In the genomic region with DNA sequence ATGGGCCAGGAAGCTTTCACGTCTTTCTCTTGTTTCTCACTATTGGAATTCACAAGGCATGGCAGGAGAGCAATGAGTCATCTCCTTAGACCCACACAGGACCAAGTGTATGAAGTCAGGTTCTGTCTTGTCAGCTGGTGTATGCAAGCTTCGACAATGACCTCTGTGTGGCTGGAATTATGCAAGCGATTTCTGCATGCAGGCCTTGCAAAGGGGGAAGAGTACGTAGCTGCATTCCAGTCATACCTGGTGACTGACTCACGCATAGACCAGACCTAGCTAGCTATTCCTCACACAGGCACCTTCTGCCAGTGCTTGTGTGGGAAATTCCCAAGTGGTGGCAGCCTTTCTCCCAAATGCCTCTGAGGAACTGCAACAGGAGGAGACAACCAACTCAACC, we compare ENCODE assay signal across 9 mouse cellular contexts. TPM values are rescaled to one million over a fixed set of nuclear protein-coding genes. Genes with fewer than 3 reads are reported as not detected.
DNase-seq lines count a peak whose midpoint lies in the region; ATAC-seq and TF ChIP-seq lines count a peak whose summit lies in the region.
"Had no signal": no experiment of that assay in that cellular context is flagged by ENCODE, and none has a peak within 500 bp of the region (broad histone marks: within the 10 kb centered on the region; RNA-seq: fewer than 3 reads in every experiment).

No protein-coding gene starts in this region.

- H3K36me3 ChIP-seq in liver, embryonic 15.5 days (replicated peaks), result peaks cover 60% of the 10 kb centered on the region
- peaks cover 60% of the 10 kb centered on the region for H3K36me3 ChIP-seq in liver, embryonic 12.5 days
- peaks cover 26% of the 10 kb centered on the region for H3K36me3 ChIP-seq in embryonic facial prominence, embryonic 11.5 days (replicated peaks; ENCODE audit: control insufficient read depth, insufficient read depth, low read depth, low read length)
- peaks cover 42% of the 10 kb centered on the region for H3K36me3 ChIP-seq in intestine, embryonic 15.5 days
- H3K36me3 ChIP-seq in lung, postnatal 0 days (ENCODE audit: insufficient read depth, low read length), result peaks cover 31% of the 10 kb centered on the region

- TF ChIP-seq CTCF in lung, postnatal 0 days (IDR thresholded peaks at IDR 0.05), result no peak

- peak; percentile 86 for TF ChIP-seq EP300 in lung, postnatal 0 days (IDR thresholded peaks at IDR 0.05)

- no peaks in the 10 kb centered on the region for H3K27me3 ChIP-seq in liver, embryonic 15.5 days
- H3K27me3 ChIP-seq in liver, embryonic 12.5 days (replicated peaks), result no peaks in the 10 kb centered on the region
- H3K27me3 ChIP-seq in embryonic facial prominence, embryonic 11.5 days (ENCODE audit: control insufficient read depth, insufficient read depth, low read length), result no peaks in the 10 kb centered on the region
- no peaks in the 10 kb centered on the region for H3K27me3 ChIP-seq in intestine, embryonic 15.5 days (replicated peaks)
- no peaks in the 10 kb centered on the region for H3K27me3 ChIP-seq in lung, postnatal 0 days (replicated peaks; ENCODE audit: insufficient read depth, low read length)

- 44% methylated on average over 5 of the region's 5 CpGs for WGBS in liver, embryonic 15.5 days (ENCODE audit: insufficient replicate concordance)
- WGBS in liver, embryonic 12.5 days (ENCODE audit: insufficient replicate concordance), result 39% methylated on average over 5 of the region's 5 CpGs
- 50% methylated on average over 5 of the region's 5 CpGs for WGBS in embryonic facial prominence, embryonic 11.5 days
- WGBS in intestine, embryonic 15.5 days, result 12% methylated on average over 5 of the region's 5 CpGs
- WGBS in lung, postnatal 0 days, result 21% methylated on average over 5 of the region's 5 CpGs

- H3K9me3 ChIP-seq in liver, embryonic 15.5 days (replicated peaks), result peaks cover 9% of the 10 kb centered on the region; the same call in 1 of the 2 replicates
- peaks cover 11% of the 10 kb centered on the region; the same call in 1 of the 2 replicates for H3K9me3 ChIP-seq in liver, embryonic 12.5 days (replicated peaks)
- H3K9me3 ChIP-seq in embryonic facial prominence, embryonic 11.5 days (replicated peaks; ENCODE audit: control insufficient read depth, low read length), result no peaks in the 10 kb centered on the region; the same call in 1 of the 2 replicates
- 0 out of 2 replicates have a peak, but pooled peaks cover 5% of the 10 kb centered on the region for H3K9me3 ChIP-seq in intestine, embryonic 15.5 days
- peaks cover 9% of the 10 kb centered on the region for H3K9me3 ChIP-seq in lung, postnatal 0 days (ENCODE audit: low read length)

- no peak overlapping the region for H3K4me3 ChIP-seq in liver, embryonic 15.5 days (replicated peaks)
- no peak overlapping the region for H3K4me3 ChIP-seq in liver, embryonic 12.5 days
- H3K4me3 ChIP-seq in embryonic facial prominence, embryonic 11.5 days (ENCODE audit: low read depth, low read length), result no peak overlapping the region
- no peak overlapping the region for H3K4me3 ChIP-seq in intestine, embryonic 15.5 days (replicated peaks)
- H3K4me3 ChIP-seq in lung, postnatal 0 days (ENCODE audit: low read depth, low read length), result no peak overlapping the region
- H3K4me3 ChIP-seq: megakaryocyte, embryonic 14.5 days had no signal

- no peak overlapping the region for H3K27ac ChIP-seq in liver, embryonic 15.5 days (replicated peaks)
- H3K27ac ChIP-seq in liver, embryonic 12.5 days, result no peak overlapping the region
- no peak overlapping the region for H3K27ac ChIP-seq in embryonic facial prominence, embryonic 11.5 days (replicated peaks; ENCODE audit: low read depth, low read length)
- peak overlapping the region; percentile 4; the same call in 1 of the 2 replicates for H3K27ac ChIP-seq in intestine, embryonic 15.5 days
- peak overlapping the region; percentile 72 for H3K27ac ChIP-seq in lung, postnatal 0 days (ENCODE audit: low read length)

- no peak overlapping the region for H3K4me2 ChIP-seq in liver, embryonic 15.5 days
- no peak overlapping the region for H3K4me2 ChIP-seq in liver, embryonic 12.5 days
- no peak overlapping the region for H3K4me2 ChIP-seq in embryonic facial prominence, embryonic 11.5 days (ENCODE audit: low read depth, low read length)
- no peak overlapping the region for H3K4me2 ChIP-seq in intestine, embryonic 15.5 days (replicated peaks)
- no peak overlapping the region for H3K4me2 ChIP-seq in lung, postnatal 0 days (replicated peaks; ENCODE audit: low read depth, low read length)

- DNase-seq in embryonic facial prominence, embryonic 11.5 days (ENCODE audit: low spot score), result peak; percentile 47
- peak; percentile 94 for DNase-seq in lung, postnatal 0 days (ENCODE audit: low spot score)
- DNase-seq in thymus, postnatal 36 days, result no peak
- no peak for DNase-seq in cerebellum, adult 9-11 months

- H3K4me1 ChIP-seq in liver, embryonic 15.5 days (replicated peaks), result 0 out of 2 replicates have a peak, but pooled peaks cover 4% of the 10 kb centered on the region
- H3K4me1 ChIP-seq in liver, embryonic 12.5 days, result no peaks in the 10 kb centered on the region
- H3K4me1 ChIP-seq in embryonic facial prominence, embryonic 11.5 days (ENCODE audit: control insufficient read depth, insufficient read depth, low read length), result no peaks in the 10 kb centered on the region
- no peaks in the 10 kb centered on the region for H3K4me1 ChIP-seq in intestine, embryonic 15.5 days (replicated peaks)
- H3K4me1 ChIP-seq in lung, postnatal 0 days (ENCODE audit: insufficient read depth, low read depth, low read length), result no peaks in the 10 kb centered on the region

- peak; percentile 40; the same call in 1 of the 2 replicates for ATAC-seq in liver, embryonic 15.5 days (ENCODE audit: insufficient read depth)
- no peak for ATAC-seq in liver, embryonic 12.5 days
- no peak; the same call in 1 of the 2 replicates for ATAC-seq in embryonic facial prominence, embryonic 11.5 days (replicated peaks; ENCODE audit: insufficient number of reproducible peaks, low FRiP score, low TSS enrichment, low read depth)
- ATAC-seq in intestine, embryonic 15.5 days, result peak; percentile 91
- peak; percentile 99 for ATAC-seq in lung, postnatal 0 days
- ATAC-seq in granulocyte monocyte progenitor cell, adult 5-6 weeks (replicated peaks; ENCODE audit: poor library complexity, severe bottlenecking), result no peak

- H3K9ac ChIP-seq in liver, embryonic 15.5 days, result no peak overlapping the region
- no peak overlapping the region for H3K9ac ChIP-seq in liver, embryonic 12.5 days
- H3K9ac ChIP-seq in embryonic facial prominence, embryonic 11.5 days (replicated peaks; ENCODE audit: low read length), result no peak overlapping the region
- H3K9ac ChIP-seq in intestine, embryonic 15.5 days, result no peak overlapping the region
- no peak overlapping the region for H3K9ac ChIP-seq in lung, postnatal 0 days (replicated peaks; ENCODE audit: low read depth)

RNA-seq across cellular contexts. Expression of gene Snap47, which starts 8.0 kb away (rescaled TPM):
- polyA plus RNA-seq in liver, embryonic 15.5 days (2015; fragmentation: Nextera tagmentation; extraction: Ambion mirVana), result 25.4 and 27.1 TPM in 2 replicates
- 34.4 and 35.8 TPM in 2 replicates for polyA plus RNA-seq in liver, embryonic 12.5 days (2016; fragmentation: Nextera tagmentation; extraction: Ambion mirVana)
- polyA plus RNA-seq in embryonic facial prominence, embryonic 11.5 days (2014; fragmentation: Nextera tagmentation; extraction: Ambion mirVana), result 177 and 191 TPM in 2 replicates
- 78.1 and 82.9 TPM in 2 replicates for polyA plus RNA-seq in intestine, embryonic 15.5 days (2015; fragmentation: Nextera tagmentation; extraction: Ambion mirVana)
- polyA plus RNA-seq in lung, postnatal 0 days (2015; fragmentation: Nextera tagmentation; extraction: Ambion mirVana), result 54.0 and 56.7 TPM in 2 replicates
- total RNA-seq in granulocyte monocyte progenitor cell, adult 5-6 weeks (2014; fragmentation: Nextera tagmentation), result 5.9 and 6.0 TPM in 2 replicates
- 4.8 and 7.1 TPM in 2 replicates for total RNA-seq in granulocyte monocyte progenitor cell, adult 5-6 weeks (2017)

RNA-seq across cellular contexts. Expression of gene Jmjd4, which starts 9.1 kb away (rescaled TPM):
- 3.9 and 4.3 TPM in 2 replicates for polyA plus RNA-seq in liver, embryonic 15.5 days (2015; fragmentation: Nextera tagmentation; extraction: Ambion mirVana)
- polyA plus RNA-seq in liver, embryonic 12.5 days (2016; fragmentation: Nextera tagmentation; extraction: Ambion mirVana), result 7.5 and 7.7 TPM in 2 replicates
- 16.1 and 16.2 TPM in 2 replicates for polyA plus RNA-seq in embryonic facial prominence, embryonic 11.5 days (2014; fragmentation: Nextera tagmentation; extraction: Ambion mirVana)
- 9.3 and 9.4 TPM in 2 replicates for polyA plus RNA-seq in intestine, embryonic 15.5 days (2015; fragmentation: Nextera tagmentation; extraction: Ambion mirVana)
- polyA plus RNA-seq in lung, postnatal 0 days (2015; fragmentation: Nextera tagmentation; extraction: Ambion mirVana), result 5.5 and 5.7 TPM in 2 replicates
- 4.3 and 6.0 TPM in 2 replicates for total RNA-seq in granulocyte monocyte progenitor cell, adult 5-6 weeks (2014; fragmentation: Nextera tagmentation)
- total RNA-seq in granulocyte monocyte progenitor cell, adult 5-6 weeks (2017), result 4.3 and 5.6 TPM in 2 replicates

RNA-seq across cellular contexts. Expression of gene Zfp867, which starts 13.3 kb away (rescaled TPM):
- 1.4 and 1.5 TPM in 2 replicates for polyA plus RNA-seq in liver, embryonic 15.5 days (2015; fragmentation: Nextera tagmentation; extraction: Ambion mirVana)
- polyA plus RNA-seq in liver, embryonic 12.5 days (2016; fragmentation: Nextera tagmentation; extraction: Ambion mirVana), result 1.3 and 1.7 TPM in 2 replicates
- polyA plus RNA-seq in embryonic facial prominence, embryonic 11.5 days (2014; fragmentation: Nextera tagmentation; extraction: Ambion mirVana), result 10.3 and 11.8 TPM in 2 replicates
- polyA plus RNA-seq in intestine, embryonic 15.5 days (2015; fragmentation: Nextera tagmentation; extraction: Ambion mirVana), result 4.7 and 5.3 TPM in 2 replicates
- 7.3 and 7.4 TPM in 2 replicates for polyA plus RNA-seq in lung, postnatal 0 days (2015; fragmentation: Nextera tagmentation; extraction: Ambion mirVana)
- total RNA-seq in granulocyte monocyte progenitor cell, adult 5-6 weeks (2014; fragmentation: Nextera tagmentation), result 2.8 and 3.4 TPM in 2 replicates
- 1.5 and 2.9 TPM in 2 replicates for total RNA-seq in granulocyte monocyte progenitor cell, adult 5-6 weeks (2017)

Comparison
In these comparisons a context has a peak if more than half of its experiments do, and no peak if none do; other contexts are left out.
1. ATAC-seq: peak in liver, embryonic 15.5 days (single experiment), intestine, embryonic 15.5 days (single experiment) and lung, postnatal 0 days (single experiment); none in liver, embryonic 12.5 days (single experiment), embryonic facial prominence, embryonic 11.5 days (single experiment) and granulocyte monocyte progenitor cell, adult 5-6 weeks (single experiment).
2. H3K27ac ChIP-seq: peak in intestine, embryonic 15.5 days (single experiment) and lung, postnatal 0 days (single experiment); none in liver, embryonic 15.5 days (single experiment), liver, embryonic 12.5 days (single experiment) and embryonic facial prominence, embryonic 11.5 days (single experiment).
3. DNase-seq: peak in embryonic facial prominence, embryonic 11.5 days (single experiment) and lung, postnatal 0 days (single experiment); none in thymus, postnatal 36 days (0 of 2) and cerebellum, adult 9-11 months (single experiment).